Mouse (Mus musculus): ENCODE results near the gene Hectd1.

The Hectd1 gene

GRCm38 (mm10) chr12:51849902-51850301 is 20.6 kb upstream of the Hectd1 start:
- Histone ChIP-seq H3K4me3 (replicated peaks; ENCODE audit: low read length) (no peak overlapping the region), H3K27me3 (ENCODE audit: insufficient read depth, low read length) (no peaks in the 10 kb centered on the region), H3K9me3 (ENCODE audit: low read length) (no peaks in the 10 kb centered on the region), H3K4me1 (replicated peaks; ENCODE audit: low read depth, low read length) (peaks cover 25% of the 10 kb centered on the region), H3K36me3 (ENCODE audit: insufficient read depth, low read length) (no peaks in the 10 kb centered on the region)
- no peak for TF ChIP-seq POU5F1 (IDR thresholded peaks at IDR 0.05; ENCODE audit: borderline replicate concordance, low read length)
- TF ChIP-seq NANOG (IDR thresholded peaks at IDR 0.05; ENCODE audit: borderline replicate concordance, low read length), result no peak
- no peak for TF ChIP-seq CTCF (conservative IDR thresholded peaks at IDR 0.05; ENCODE audit: low read length)

GRCm38 (mm10) chr12:51847953-51848680 is 18.8 kb upstream of the Hectd1 start:
- Histone ChIP-seq H3K4me1 (replicated peaks; ENCODE audit: low read depth, low read length) (peaks cover 40% of the 10 kb centered on the region), H3K27me3 (ENCODE audit: insufficient read depth, low read length) (no peaks in the 10 kb centered on the region), H3K36me3 (ENCODE audit: insufficient read depth, low read length) (no peaks in the 10 kb centered on the region), H3K4me3 (replicated peaks; ENCODE audit: low read length) (no peak overlapping the region), H3K9me3 (ENCODE audit: low read length) (no peaks in the 10 kb centered on the region)
- TF ChIP-seq CTCF (conservative IDR thresholded peaks at IDR 0.05; ENCODE audit: low read length), result no peak
- no peak for TF ChIP-seq POU5F1 (IDR thresholded peaks at IDR 0.05; ENCODE audit: borderline replicate concordance, low read length)
- no peak for TF ChIP-seq NANOG (IDR thresholded peaks at IDR 0.05; ENCODE audit: borderline replicate concordance, low read length)

GRCm38 (mm10) chr12:51845261-51845660 is 15.9 kb upstream of the Hectd1 start:
- peak overlapping the region; percentile 74 for H3K4me3 ChIP-seq (replicated peaks; ENCODE audit: low read length)
- TF ChIP-seq NANOG (IDR thresholded peaks at IDR 0.05; ENCODE audit: borderline replicate concordance, low read length) (no peak), POU5F1 (IDR thresholded peaks at IDR 0.05; ENCODE audit: borderline replicate concordance, low read length) (no peak)
- H3K9me3 ChIP-seq (ENCODE audit: low read length), result no peaks in the 10 kb centered on the region
- peaks cover 49% of the 10 kb centered on the region for H3K4me1 ChIP-seq (replicated peaks; ENCODE audit: low read depth, low read length)
- no peaks in the 10 kb centered on the region for H3K36me3 ChIP-seq (ENCODE audit: insufficient read depth, low read length)
- H3K27me3 ChIP-seq (ENCODE audit: insufficient read depth, low read length), result no peaks in the 10 kb centered on the region

- no peak for TF ChIP-seq CTCF (conservative IDR thresholded peaks at IDR 0.05; ENCODE audit: low read length)
- TF ChIP-seq POU5F1 (IDR thresholded peaks at IDR 0.05; ENCODE audit: borderline replicate concordance, low read length), result no peak
- no peak for TF ChIP-seq NANOG (IDR thresholded peaks at IDR 0.05; ENCODE audit: borderline replicate concordance, low read length)
- H3K4me1 ChIP-seq (replicated peaks; ENCODE audit: low read depth, low read length), result peaks cover 46% of the 10 kb centered on the region
- no peaks in the 10 kb centered on the region for H3K36me3 ChIP-seq (ENCODE audit: insufficient read depth, low read length)
- H3K4me3 ChIP-seq (replicated peaks; ENCODE audit: low read length), result peak overlapping the region; percentile 74
- H3K27me3 ChIP-seq (ENCODE audit: insufficient read depth, low read length), result no peaks in the 10 kb centered on the region
- no peaks in the 10 kb centered on the region for H3K9me3 ChIP-seq (ENCODE audit: low read length)
These were observed 15.5 kb upstream of the Hectd1 start for GRCm38 (mm10) chr12:51844771-51845256.

GRCm38 (mm10) chr12:51843576-51844520 is 14.5 kb upstream of the Hectd1 start:
- H3K4me3 ChIP-seq (replicated peaks; ENCODE audit: low read length), result peak overlapping the region; percentile 74
- no peaks in the 10 kb centered on the region for H3K9me3 ChIP-seq (ENCODE audit: low read length)
- H3K27me3 ChIP-seq (ENCODE audit: insufficient read depth, low read length), result no peaks in the 10 kb centered on the region
- H3K4me1 ChIP-seq (replicated peaks; ENCODE audit: low read depth, low read length), result peaks cover 42% of the 10 kb centered on the region
- H3K36me3 ChIP-seq (ENCODE audit: insufficient read depth, low read length), result no peaks in the 10 kb centered on the region
- TF ChIP-seq CTCF (conservative IDR thresholded peaks at IDR 0.05; ENCODE audit: low read length) (no peak), NANOG (IDR thresholded peaks at IDR 0.05; ENCODE audit: borderline replicate concordance, low read length) (no peak), POU5F1 (IDR thresholded peaks at IDR 0.05; ENCODE audit: borderline replicate concordance, low read length) (no peak)

GRCm38 (mm10) chr12:51842081-51842864 is 12.9 kb upstream of the Hectd1 start:
- H3K9me3 ChIP-seq (ENCODE audit: low read length), result no peaks in the 10 kb centered on the region
- H3K27me3 ChIP-seq (ENCODE audit: insufficient read depth, low read length), result no peaks in the 10 kb centered on the region
- no peak overlapping the region for H3K4me3 ChIP-seq (replicated peaks; ENCODE audit: low read length)
- peaks cover 36% of the 10 kb centered on the region for H3K4me1 ChIP-seq (replicated peaks; ENCODE audit: low read depth, low read length)
- no peaks in the 10 kb centered on the region for H3K36me3 ChIP-seq (ENCODE audit: insufficient read depth, low read length)
- TF ChIP-seq POU5F1 (IDR thresholded peaks at IDR 0.05; ENCODE audit: borderline replicate concordance, low read length), result no peak
- no peak for TF ChIP-seq CTCF (conservative IDR thresholded peaks at IDR 0.05; ENCODE audit: low read length)
- no peak for TF ChIP-seq NANOG (IDR thresholded peaks at IDR 0.05; ENCODE audit: borderline replicate concordance, low read length)

GRCm38 (mm10) chr12:51839856-51840255 is 10.5 kb upstream of the Hectd1 start:
- Histone ChIP-seq H3K9me3 (ENCODE audit: low read length) (no peaks in the 10 kb centered on the region), H3K27me3 (ENCODE audit: insufficient read depth, low read length) (no peaks in the 10 kb centered on the region), H3K4me1 (replicated peaks; ENCODE audit: low read depth, low read length) (peaks cover 24% of the 10 kb centered on the region), H3K36me3 (ENCODE audit: insufficient read depth, low read length) (no peaks in the 10 kb centered on the region), H3K4me3 (replicated peaks; ENCODE audit: low read length) (no peak overlapping the region)
- TF ChIP-seq CTCF (conservative IDR thresholded peaks at IDR 0.05; ENCODE audit: low read length) (no peak), NANOG (IDR thresholded peaks at IDR 0.05; ENCODE audit: borderline replicate concordance, low read length) (no peak), POU5F1 (IDR thresholded peaks at IDR 0.05; ENCODE audit: borderline replicate concordance, low read length) (no peak)

Data from E14TG2a.4 (cell line).